Mouse (Mus musculus) G1E-ER4 (cell line): ENCODE measurements around the gene Lurap1l. TPM values are rescaled to one million over a fixed set of nuclear protein-coding genes. Genes with fewer than 3 reads are reported as not detected.

ENCODE experiments used
- GATA1 ChIP-seq: IDR thresholded peaks from one replicate; pipeline ENCODE4 v1.8.0; 2012; ENCODE audit warnings: low read length, inconsistent platforms
- polyA plus RNA-seq: library from polyadenylated mRNA; stranded (reverse); fragments of >175 nt; gene quantifications from 2 replicates; pipeline ENCODE4 v1.2.3, GENCODE M21; 2012

Lurap1l gene
- polyA plus RNA-seq, 1 experiment = not detected

- no peak for TF ChIP-seq GATA1
Observed at GRCm38 (mm10) chr4:80910871-80911701, 640 bp downstream of the Lurap1l start.

- no peak for TF ChIP-seq GATA1
Observed at GRCm38 (mm10) chr4:80911706-80912540, 1.5 kb downstream of the Lurap1l start.

- no peak for TF ChIP-seq GATA1
Observed at GRCm38 (mm10) chr4:80915211-80915610, 4.8 kb downstream of the Lurap1l start.

- no peak for TF ChIP-seq GATA1
Observed at GRCm38 (mm10) chr4:80916695-80917094, 6.2 kb downstream of the Lurap1l start.

- no peak for TF ChIP-seq GATA1
Observed at GRCm38 (mm10) chr4:80917812-80918211, 7.4 kb downstream of the Lurap1l start.

GRCm38 (mm10) chr4:80918526-80919129 lies 8.2 kb downstream of the Lurap1l start:
- no peak for TF ChIP-seq GATA1

- no peak for TF ChIP-seq GATA1
Observed at GRCm38 (mm10) chr4:80919217-80919867, 8.9 kb downstream of the Lurap1l start.

- no peak for TF ChIP-seq GATA1
Observed at GRCm38 (mm10) chr4:80921646-80922489, 11.4 kb downstream of the Lurap1l start.

- no peak for TF ChIP-seq GATA1
Observed at GRCm38 (mm10) chr4:80922654-80923053, 12.2 kb downstream of the Lurap1l start.

- TF ChIP-seq GATA1 = no peak
Observed at GRCm38 (mm10) chr4:80924815-80925214, 14.4 kb downstream of the Lurap1l start.

- no peak for TF ChIP-seq GATA1
Observed at GRCm38 (mm10) chr4:80925752-80926519, 15.5 kb downstream of the Lurap1l start.

- no peak for TF ChIP-seq GATA1
Observed at GRCm38 (mm10) chr4:80934749-80935148, 24.3 kb downstream of the Lurap1l start.

GRCm38 (mm10) chr4:80939115-80939514 lies 28.7 kb downstream of the Lurap1l start:
- TF ChIP-seq GATA1 = no peak

- TF ChIP-seq GATA1 = no peak
Observed at GRCm38 (mm10) chr4:80940946-80941345, 30.5 kb downstream of the Lurap1l start.
